Mouse (Mus musculus) stomach, postnatal 0 days (tissue): ENCODE results near the gene Rnf38. TPM values are rescaled to one million over a fixed set of nuclear protein-coding genes. Genes with fewer than 3 reads are reported as not detected.

ENCODE experiments used
- ATAC-seq: fragments of 200-750 bp; cut with Nextera tagmentation; 2 replicates; pipeline ENCODE4 v1.8.0; 2017; ENCODE audit not compliant: low FRiP score, low TSS enrichment
- DNase-seq: peaks from one replicate; pipeline ENCODE4 v3.0.0-alpha.2; 2016; ENCODE audit warnings: low spot score
- H3K27ac ChIP-seq: fragments of 300-500 bp; sonication (generic); replicated peaks from 2 replicates; pipeline ENCODE4 v1.5.1; 2014; ENCODE audit warnings: mild to moderate bottlenecking, control low read depth
- H3K27me3 ChIP-seq: fragments of 300-500 bp; sonication (generic); 2 replicates; pipeline ENCODE4 v1.6.1; 2014; ENCODE audit warnings: low read length; ENCODE audit not compliant: control insufficient read depth, insufficient read depth
- H3K36me3 ChIP-seq: fragments of 300-500 bp; sonication (generic); 2 replicates; pipeline ENCODE4 v1.6.1; 2014; ENCODE audit warnings: low read length, mixed read lengths; ENCODE audit not compliant: control insufficient read depth, insufficient read depth
- H3K4me1 ChIP-seq: fragments of 300-500 bp; sonication (generic); replicated peaks from 2 replicates; pipeline ENCODE4 v1.6.1; 2014; ENCODE audit warnings: antibody characterized with exemption; ENCODE audit not compliant: control insufficient read depth, insufficient read depth
- H3K4me2 ChIP-seq: fragments of 300-500 bp; sonication (generic); replicated peaks from 2 replicates; pipeline ENCODE4 v1.6.1; 2014; ENCODE audit warnings: low read depth, mild to moderate bottlenecking, control low read depth, moderate library complexity
- H3K4me3 ChIP-seq: fragments of 300-500 bp; sonication (generic); 2 replicates; pipeline ENCODE4 v1.5.1; 2014; ENCODE audit warnings: low read depth, low read length, control low read depth
- H3K9ac ChIP-seq: fragments of 300-500 bp; sonication (generic); 2 replicates; pipeline ENCODE4 v1.6.1; 2014; ENCODE audit warnings: mild to moderate bottlenecking, low read length, control low read depth, mixed read lengths
- H3K9me3 ChIP-seq: fragments of 300-500 bp; sonication (generic); 2 replicates; pipeline ENCODE4 v1.6.1; 2016; ENCODE audit warnings: low read length; ENCODE audit not compliant: control insufficient read depth
- CTCF ChIP-seq: IDR thresholded peaks from 2 replicates; pipeline ENCODE4 v1.5.1; 2016; ENCODE audit warnings: antibody characterized with exemption, low read depth, mild to moderate bottlenecking, moderate library complexity
- EP300 ChIP-seq: optimal IDR thresholded peaks from 2 replicates; pipeline ENCODE3; 2016; ENCODE audit warnings: antibody characterized with exemption
- WGBS: fragments of 180-500 bp; shearing (Covaris S2); extraction: QIAGEN DNeasy Blood & Tissue Kit; methylation state at CpG from one replicate; pipeline ENCODE4 v1.1.7; 2014; 5-methylcytosine and 5-hydroxymethylcytosine counted together
- polyA plus RNA-seq: library from polyadenylated mRNA; unstranded; fragments of >200 nt; fragmentation: Nextera tagmentation; extraction: Ambion mirVana; gene quantifications from 2 replicates; pipeline ENCODE4 v1.2.1, GENCODE M21; 2015

Rnf38 gene
- polyA plus RNA-seq, 1 experiment from 2014 or later, result 6.3 TPM

DNA sequence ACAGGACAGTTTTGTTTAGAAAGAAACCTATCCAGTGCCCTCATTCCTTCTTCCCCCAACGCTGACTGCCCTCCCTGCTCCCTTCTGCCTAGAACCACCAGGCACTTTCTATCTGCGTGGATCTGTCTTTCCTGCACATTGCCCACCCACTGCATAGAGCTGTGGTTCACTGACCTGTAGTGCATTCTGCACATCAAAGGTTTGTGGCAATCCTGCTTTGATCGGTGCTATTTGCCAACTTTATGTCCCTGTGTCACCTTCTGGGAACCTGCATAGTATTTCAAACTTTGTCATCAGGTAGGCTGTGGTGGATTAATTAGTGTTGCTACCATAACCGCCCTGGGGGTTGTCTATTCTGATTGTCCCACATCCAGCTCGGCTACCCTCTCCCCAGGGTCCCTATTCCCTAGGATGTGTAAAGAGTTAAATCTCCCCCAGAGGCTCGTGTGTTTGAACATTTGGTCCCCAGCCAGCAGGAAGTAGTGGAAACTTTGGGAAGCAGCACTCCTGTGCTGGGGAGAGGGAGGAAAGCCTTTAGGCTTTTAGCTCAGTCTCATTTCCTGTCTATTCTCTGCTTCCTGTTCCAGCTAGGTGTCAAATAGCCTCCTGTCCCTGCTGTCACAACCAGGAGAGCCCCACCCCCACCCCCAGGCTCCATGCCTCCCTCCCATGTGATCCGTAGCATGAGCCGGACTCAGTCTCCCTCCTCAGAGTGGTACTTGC, 129.2 kb downstream of the Rnf38 start:
- WGBS, result 44% methylated on average over 8 of the region's 8 CpGs

DNA sequence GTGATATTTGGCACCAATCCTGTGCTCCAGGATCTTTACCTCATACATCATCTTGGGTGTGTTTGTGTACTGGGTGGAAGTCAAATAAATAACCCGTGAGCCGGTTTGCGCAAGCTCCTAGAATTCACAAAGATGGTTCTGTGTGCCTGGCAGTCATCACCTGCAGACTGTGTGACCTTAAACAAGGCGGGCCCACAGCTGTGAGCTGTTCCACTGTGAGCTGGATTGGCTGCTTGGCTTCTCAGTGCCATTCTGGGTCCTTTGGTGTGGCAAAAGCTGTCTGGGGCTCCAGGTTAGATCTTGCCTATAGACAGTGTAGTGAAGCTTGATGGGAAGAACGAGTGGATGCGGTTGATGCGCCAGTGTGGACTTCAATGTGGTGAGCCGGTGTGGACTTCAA, 130.0 kb downstream of the Rnf38 start:
- Histone ChIP-seq H3K4me2 (no peak overlapping the region), H3K36me3 (no peaks in the 10 kb centered on the region), H3K9me3 (no peaks in the 10 kb centered on the region), H3K4me1 (peaks cover 11% of the 10 kb centered on the region), H3K27me3 (no peaks in the 10 kb centered on the region), H3K9ac (no peak overlapping the region), H3K4me3 (no peak overlapping the region), H3K27ac (0 out of 2 replicates have a peak overlapping the region, but pooled peaks have one; percentile 18)
- DNase-seq (peak; percentile 61), ATAC-seq (peak; percentile 82)
- 60% methylated on average over 8 of the region's 8 CpGs for WGBS
- TF ChIP-seq CTCF (no peak), EP300 (no peak)

More for the DNA sequence above, 129.2 kb downstream of the Rnf38 start:
- H3K4me3 ChIP-seq, result no peak overlapping the region
- TF ChIP-seq CTCF, result no peak
- TF ChIP-seq EP300, result no peak
- H3K27ac ChIP-seq, result 0 out of 2 replicates have a peak overlapping the region, but pooled peaks have one; percentile 18
- H3K9me3 ChIP-seq, result no peaks in the 10 kb centered on the region
- H3K4me2 ChIP-seq, result no peak overlapping the region
- no peaks in the 10 kb centered on the region for H3K36me3 ChIP-seq
- no peak overlapping the region for H3K9ac ChIP-seq
- peaks cover 11% of the 10 kb centered on the region for H3K4me1 ChIP-seq
- ATAC-seq (no peak), DNase-seq (peak; percentile 13)
- no peaks in the 10 kb centered on the region for H3K27me3 ChIP-seq

- no peaks in the 10 kb centered on the region for H3K4me1 ChIP-seq
- ATAC-seq (no peak), DNase-seq (no peak)
- no peak overlapping the region for H3K27ac ChIP-seq
- no peaks in the 10 kb centered on the region for H3K9me3 ChIP-seq
- no peak overlapping the region for H3K9ac ChIP-seq
- H3K36me3 ChIP-seq, result no peaks in the 10 kb centered on the region
- no peaks in the 10 kb centered on the region for H3K27me3 ChIP-seq
- H3K4me3 ChIP-seq, result no peak overlapping the region
- 36% methylated on average over 11 of the region's 11 CpGs for WGBS
- TF ChIP-seq EP300 (no peak), CTCF (no peak)
- no peak overlapping the region for H3K4me2 ChIP-seq
Measured at GRCm38 (mm10) chr4:44097576-44098335, 135.8 kb downstream of the Rnf38 start.

- ATAC-seq (peak; percentile 90), DNase-seq (peak; percentile 60)
- Histone ChIP-seq H3K36me3 (no peaks in the 10 kb centered on the region), H3K4me2 (no peak overlapping the region), H3K27me3 (no peaks in the 10 kb centered on the region), H3K4me3 (no peak overlapping the region), H3K4me1 (no peaks in the 10 kb centered on the region), H3K9me3 (no peaks in the 10 kb centered on the region), H3K27ac (no peak overlapping the region; the same call in 1 of the 2 replicates), H3K9ac (no peak overlapping the region)
- TF ChIP-seq EP300 (no peak), CTCF (no peak)
- 56% methylated on average over 4 of the region's 4 CpGs for WGBS
Measured at GRCm38 (mm10) chr4:44094475-44094874, 139.1 kb downstream of the Rnf38 start.

DNA sequence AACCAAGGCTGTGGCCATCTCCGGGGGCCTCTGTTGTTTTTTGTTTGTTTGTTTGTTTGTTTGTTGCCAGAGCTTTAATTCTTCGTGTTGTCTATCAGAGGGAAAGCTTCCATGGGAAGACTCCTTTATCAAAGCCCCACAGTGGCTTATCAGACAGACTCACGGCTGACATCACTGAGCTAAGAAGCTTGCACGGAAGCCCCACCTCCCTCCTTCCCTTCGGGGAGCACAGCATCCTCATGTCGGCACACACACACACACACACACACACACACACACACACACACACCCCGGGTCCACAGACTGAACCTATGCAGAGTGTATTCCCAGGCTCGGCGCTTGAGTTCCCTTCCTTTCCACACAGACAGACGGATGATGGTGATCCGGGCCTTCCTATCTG, 141.2 kb downstream of the Rnf38 start:
- no peaks in the 10 kb centered on the region for H3K36me3 ChIP-seq
- ATAC-seq (no peak), DNase-seq (no peak)
- H3K9ac ChIP-seq, result no peak overlapping the region
- H3K4me1 ChIP-seq, result no peaks in the 10 kb centered on the region
- H3K27me3 ChIP-seq, result no peaks in the 10 kb centered on the region
- H3K27ac ChIP-seq, result no peak overlapping the region; the same call in 1 of the 2 replicates
- no peak overlapping the region for H3K4me2 ChIP-seq
- WGBS, result 71% methylated on average over 11 of the region's 11 CpGs
- no peaks in the 10 kb centered on the region for H3K9me3 ChIP-seq
- no peak overlapping the region for H3K4me3 ChIP-seq
- TF ChIP-seq EP300 (no peak), CTCF (no peak)

DNA sequence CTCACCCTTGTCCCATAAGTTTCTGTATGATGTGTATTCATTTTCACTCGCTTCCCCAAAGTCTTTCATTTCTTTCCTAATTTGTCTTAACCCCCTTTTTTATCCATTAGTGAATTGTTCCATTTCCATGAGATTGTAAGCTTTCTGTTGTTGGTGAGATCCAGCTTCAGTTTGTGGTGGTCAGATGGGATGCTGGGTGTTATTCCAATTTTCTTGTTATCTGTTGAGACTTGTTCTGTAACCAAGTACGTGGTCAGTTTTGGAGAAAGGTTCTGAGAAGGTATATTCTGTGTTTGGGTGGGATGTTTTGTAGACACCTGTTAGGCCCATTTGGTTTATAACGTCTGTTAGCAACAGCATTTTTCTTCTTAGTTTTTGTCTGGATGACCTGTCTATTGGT, 148.0 kb downstream of the Rnf38 start:
- H3K27ac ChIP-seq, result no peak overlapping the region
- H3K4me1 ChIP-seq, result no peaks in the 10 kb centered on the region
- DNase-seq (no peak), ATAC-seq (no peak)
- H3K4me2 ChIP-seq, result no peak overlapping the region
- H3K36me3 ChIP-seq, result no peaks in the 10 kb centered on the region
- WGBS, result 95% methylated on average over 3 of the region's 3 CpGs
- TF ChIP-seq CTCF (no peak), EP300 (no peak)
- H3K9ac ChIP-seq, result no peak overlapping the region
- H3K9me3 ChIP-seq, result no peaks in the 10 kb centered on the region
- no peak overlapping the region for H3K4me3 ChIP-seq
- H3K27me3 ChIP-seq, result no peaks in the 10 kb centered on the region
